ENCODE assay signal across 8 mouse cellular contexts in genomic region chr17:15577291-15577694, GRCm38 (mm10). TPM values are rescaled to one million over a fixed set of nuclear protein-coding genes. Genes with fewer than 3 reads are reported as not detected.
DNase-seq lines count a peak whose midpoint lies in the region; ATAC-seq and TF ChIP-seq lines count a peak whose summit lies in the region.

No protein-coding gene starts in this region.

- peak; percentile 41 for TF ChIP-seq CTCF in gastrocnemius, adult 2 months (IDR thresholded peaks at IDR 0.05)

- peak overlapping the region; percentile 56 for H3K4me3 ChIP-seq in gastrocnemius, adult 2 months
- peak overlapping the region; percentile 41 for H3K4me3 ChIP-seq in hindbrain, embryonic 16.5 days (ENCODE audit: low read length)
- H3K4me3 ChIP-seq in limb, embryonic 15.5 days = peak overlapping the region; percentile 27
- peak overlapping the region; percentile 38 for H3K4me3 ChIP-seq in midbrain, embryonic 12.5 days

- H3K27ac ChIP-seq in gastrocnemius, adult 2 months = no peak overlapping the region
- H3K27ac ChIP-seq in hindbrain, embryonic 16.5 days (ENCODE audit: low read depth, low read length) = no peak overlapping the region
- no peak overlapping the region for H3K27ac ChIP-seq in limb, embryonic 15.5 days
- H3K27ac ChIP-seq in midbrain, embryonic 12.5 days (replicated peaks) = no peak overlapping the region

- no peaks in the 10 kb centered on the region for H3K4me1 ChIP-seq in hindbrain, embryonic 16.5 days (ENCODE audit: control insufficient read depth, insufficient read depth, low read depth, low read length)
- H3K4me1 ChIP-seq in limb, embryonic 15.5 days = 0 out of 2 replicates have a peak, but pooled peaks cover 2% of the 10 kb centered on the region
- 0 out of 2 replicates have a peak, but pooled peaks cover 3% of the 10 kb centered on the region for H3K4me1 ChIP-seq in midbrain, embryonic 12.5 days

- under 1% methylated on average over 32 of the region's 32 CpGs for WGBS in hindbrain, embryonic 16.5 days
- 1% methylated on average over 32 of the region's 32 CpGs for whole genome bisulfite sequencing in limb, embryonic 15.5 days
- under 1% methylated on average over 32 of the region's 32 CpGs for whole genome bisulfite sequencing in midbrain, embryonic 12.5 days

- peak overlapping the region; percentile 62 for H3K4me2 ChIP-seq in hindbrain, embryonic 16.5 days (ENCODE audit: low read length)
- H3K4me2 ChIP-seq in limb, embryonic 15.5 days = peak overlapping the region; percentile 49
- H3K4me2 ChIP-seq in midbrain, embryonic 12.5 days (replicated peaks) = peak overlapping the region; percentile 53

- no peaks in the 10 kb centered on the region for H3K9me3 ChIP-seq in hindbrain, embryonic 16.5 days (ENCODE audit: control insufficient read depth, low read length)
- no peaks in the 10 kb centered on the region for H3K9me3 ChIP-seq in limb, embryonic 15.5 days
- no peaks in the 10 kb centered on the region for H3K9me3 ChIP-seq in midbrain, embryonic 12.5 days

- no peaks in the 10 kb centered on the region; the same call in 1 of the 2 replicates for H3K27me3 ChIP-seq in hindbrain, embryonic 16.5 days (replicated peaks; ENCODE audit: control insufficient read depth, insufficient read depth, low read length)
- H3K27me3 ChIP-seq in limb, embryonic 15.5 days = peaks cover 9% of the 10 kb centered on the region; the same call in 1 of the 2 replicates
- H3K27me3 ChIP-seq in midbrain, embryonic 12.5 days = peaks cover 3% of the 10 kb centered on the region; the same call in 1 of the 2 replicates

- DNase-seq in MN1 (ENCODE audit: low spot score) = peak; percentile 22
- DNase-seq in adrenal gland, postnatal 14 days = peak; percentile 76
- peak; percentile 66 for DNase-seq in gastrocnemius, adult 2 months
- DNase-seq in urinary bladder, postnatal 25 days (ENCODE audit: low spot score) = peak; percentile 45

- no peaks in the 10 kb centered on the region for H3K36me3 ChIP-seq in hindbrain, embryonic 16.5 days (ENCODE audit: control insufficient read depth, insufficient read depth, low read length)
- H3K36me3 ChIP-seq in limb, embryonic 15.5 days = no peaks in the 10 kb centered on the region
- H3K36me3 ChIP-seq in midbrain, embryonic 12.5 days = no peaks in the 10 kb centered on the region

- peak; percentile 80 for ATAC-seq in hindbrain, embryonic 16.5 days
- no peak for ATAC-seq in limb, embryonic 15.5 days (ENCODE audit: insufficient number of reproducible peaks, low FRiP score, low TSS enrichment, low read depth)
- peak; percentile 84 for ATAC-seq in midbrain, embryonic 12.5 days (ENCODE audit: low FRiP score, low read depth)
- ATAC-seq in erythroblast, adult 5-6 weeks (replicated peaks; ENCODE audit: low FRiP score, poor library complexity, severe bottlenecking) = no peak

- intact Hi-C loops in gastrocnemius, adult 2 months (cut with DNase I) = no loop called here

- peak overlapping the region; percentile 53 for H3K9ac ChIP-seq in hindbrain, embryonic 16.5 days (ENCODE audit: low read depth, low read length)
- no peak overlapping the region for H3K9ac ChIP-seq in limb, embryonic 15.5 days
- H3K9ac ChIP-seq in midbrain, embryonic 12.5 days (replicated peaks) = no peak overlapping the region; the same call in 1 of the 2 replicates

RNA-seq across cellular contexts. Expression of gene Prdm9, which starts 13.1 kb away (rescaled TPM):
- 9.1 and 9.2 TPM in 2 replicates for total RNA-seq in adrenal gland, postnatal 14 days (2021)
- total RNA-seq in gastrocnemius, adult 2 months (2021) = 1 to 10 TPM; 2.9 TPM
- polyA plus RNA-seq in hindbrain, embryonic 16.5 days (2015; fragmentation: Nextera tagmentation; extraction: Ambion mirVana) = 1.4 and 1.7 TPM in 2 replicates
- polyA plus RNA-seq in limb, embryonic 15.5 days (2015; fragmentation: Nextera tagmentation; extraction: Ambion mirVana) = 1.00 and 1.3 TPM in 2 replicates
- 3.8 and 4.2 TPM in 2 replicates for polyA plus RNA-seq in midbrain, embryonic 12.5 days (2016; fragmentation: Nextera tagmentation; extraction: Ambion mirVana)
- 3.8 TPM in 1 of 2 replicates, not detected in the other for total RNA-seq in erythroblast, adult 5-6 weeks (2015; ENCODE audit: low replicate concordance)
- total RNA-seq in erythroblast, adult 5-6 weeks (2017; ENCODE audit: low replicate concordance) = 0.26 and 0.42 TPM in 2 replicates

RNA-seq across cellular contexts. Expression of gene Pdcd2, which starts 50.2 kb away (rescaled TPM):
- 30.8 and 36.2 TPM in 2 replicates for total RNA-seq in adrenal gland, postnatal 14 days (2021)
- 10 to 100 TPM; 19.5 to 20.5 TPM for total RNA-seq in gastrocnemius, adult 2 months (2021)
- polyA plus RNA-seq in hindbrain, embryonic 16.5 days (2015; fragmentation: Nextera tagmentation; extraction: Ambion mirVana) = 49.8 and 55.0 TPM in 2 replicates
- polyA plus RNA-seq in limb, embryonic 15.5 days (2015; fragmentation: Nextera tagmentation; extraction: Ambion mirVana) = 28.9 and 41.0 TPM in 2 replicates
- 61.5 and 61.7 TPM in 2 replicates for polyA plus RNA-seq in midbrain, embryonic 12.5 days (2016; fragmentation: Nextera tagmentation; extraction: Ambion mirVana)
- total RNA-seq in erythroblast, adult 5-6 weeks (2015; ENCODE audit: low replicate concordance) = 5.8 and 9.2 TPM in 2 replicates
- 9.6 and 14.7 TPM in 2 replicates for total RNA-seq in erythroblast, adult 5-6 weeks (2017; ENCODE audit: low replicate concordance)

Comparison
In these comparisons a context has a peak if more than half of its experiments do, and no peak if none do; other contexts are left out.
1. DNase-seq: peak in every context shown above with its lines; median percentile 76 in adrenal gland, postnatal 14 days; 66 in gastrocnemius, adult 2 months; 45 in urinary bladder, postnatal 25 days; 22 in MN1.
2. ATAC-seq: peak in hindbrain, embryonic 16.5 days (single experiment) and midbrain, embryonic 12.5 days (single experiment); none in limb, embryonic 15.5 days (single experiment) and erythroblast, adult 5-6 weeks (single experiment).
3. Peak in every context shown above with its lines, with median percentiles within 50 percentile points of each other: H3K4me3 ChIP-seq and H3K4me2 ChIP-seq.